Mouse (Mus musculus): Measurements from ENCODE around the gene Ctnna3. TPM values are rescaled to one million over a fixed set of nuclear protein-coding genes. Genes with fewer than 3 reads are reported as not detected.

The Ctnna3 gene
- polyA plus RNA-seq, 1 experiment = not detected

- no peak for TF ChIP-seq GATA1 (IDR thresholded peaks at IDR 0.05; ENCODE audit: low read length)
Measured at GRCm38 (mm10) chr10:63574100-63574609, 144.3 kb downstream of the Ctnna3 start.

GRCm38 (mm10) chr10:63582608-63583007 is 152.7 kb downstream of the Ctnna3 start:
- no peak for TF ChIP-seq GATA1 (IDR thresholded peaks at IDR 0.05; ENCODE audit: low read length)

- no peak for TF ChIP-seq GATA1 (IDR thresholded peaks at IDR 0.05; ENCODE audit: low read length)
Measured at GRCm38 (mm10) chr10:63583798-63584374, 154.0 kb downstream of the Ctnna3 start.

- TF ChIP-seq GATA1 (IDR thresholded peaks at IDR 0.05; ENCODE audit: low read length) = no peak
Measured at GRCm38 (mm10) chr10:63599417-63599816, 169.5 kb downstream of the Ctnna3 start.

GRCm38 (mm10) chr10:63601206-63601605 is 171.3 kb downstream of the Ctnna3 start:
- no peak for TF ChIP-seq GATA1 (IDR thresholded peaks at IDR 0.05; ENCODE audit: low read length)

- TF ChIP-seq GATA1 (IDR thresholded peaks at IDR 0.05; ENCODE audit: low read length) = no peak
Measured at GRCm38 (mm10) chr10:63628546-63628945, 198.6 kb downstream of the Ctnna3 start.

GRCm38 (mm10) chr10:63633915-63634314 is 204.0 kb downstream of the Ctnna3 start:
- no peak for TF ChIP-seq GATA1 (IDR thresholded peaks at IDR 0.05; ENCODE audit: low read length)

GRCm38 (mm10) chr10:63637987-63638386 is 208.1 kb downstream of the Ctnna3 start:
- TF ChIP-seq GATA1 (IDR thresholded peaks at IDR 0.05; ENCODE audit: low read length) = no peak

- no peak for TF ChIP-seq GATA1 (IDR thresholded peaks at IDR 0.05; ENCODE audit: low read length)
Measured at GRCm38 (mm10) chr10:63647300-63647699, 217.4 kb downstream of the Ctnna3 start.

- TF ChIP-seq GATA1 (IDR thresholded peaks at IDR 0.05; ENCODE audit: low read length) = no peak
Measured at GRCm38 (mm10) chr10:63650307-63650706, 220.4 kb downstream of the Ctnna3 start.

- TF ChIP-seq GATA1 (IDR thresholded peaks at IDR 0.05; ENCODE audit: low read length) = no peak
Measured at GRCm38 (mm10) chr10:63652887-63653286, 223.0 kb downstream of the Ctnna3 start.

GRCm38 (mm10) chr10:63653571-63653970 is 223.7 kb downstream of the Ctnna3 start:
- TF ChIP-seq GATA1 (IDR thresholded peaks at IDR 0.05; ENCODE audit: low read length) = no peak

GRCm38 (mm10) chr10:63654560-63654959 is 224.7 kb downstream of the Ctnna3 start:
- TF ChIP-seq GATA1 (IDR thresholded peaks at IDR 0.05; ENCODE audit: low read length) = no peak

GRCm38 (mm10) chr10:63676343-63676742 is 246.4 kb downstream of the Ctnna3 start:
- no peak for TF ChIP-seq GATA1 (IDR thresholded peaks at IDR 0.05; ENCODE audit: low read length)

GRCm38 (mm10) chr10:63689233-63689632 is 259.3 kb downstream of the Ctnna3 start:
- no peak for TF ChIP-seq GATA1 (IDR thresholded peaks at IDR 0.05; ENCODE audit: low read length)

GRCm38 (mm10) chr10:63689651-63690050 is 259.8 kb downstream of the Ctnna3 start:
- TF ChIP-seq GATA1 (IDR thresholded peaks at IDR 0.05; ENCODE audit: low read length) = no peak

- TF ChIP-seq GATA1 (IDR thresholded peaks at IDR 0.05; ENCODE audit: low read length) = no peak
Measured at GRCm38 (mm10) chr10:63692039-63692438, 262.1 kb downstream of the Ctnna3 start.

- TF ChIP-seq GATA1 (IDR thresholded peaks at IDR 0.05; ENCODE audit: low read length) = no peak
Measured at GRCm38 (mm10) chr10:63710211-63710610, 280.3 kb downstream of the Ctnna3 start.

All from G1E-ER4 (cell line).